Mouse (Mus musculus) lung, adult 10 weeks (tissue): Measurements from ENCODE around the gene Mycbp2. TPM values are rescaled to one million over a fixed set of nuclear protein-coding genes. Genes with fewer than 3 reads are reported as not detected.

Experiments used
- polyA plus RNA-seq: library from polyadenylated mRNA; stranded (reverse); fragments of 350-450 nt; fragmentation: Illumina TruSeq; extraction: RNeasy Lipid Tissue Mini Kit (QIAGEN cat#74804); gene quantifications from one replicate; pipeline ENCODE4 v1.2.3, GENCODE M21; 2014; ENCODE audit warnings: low read depth, low replicate concordance; ENCODE audit not compliant: insufficient read depth

Mycbp2 gene
- polyA plus RNA-seq, result 12.0 TPM

GRCm38 (mm10) chr14:103346729-103347505, at the start of gene Mycbp2:
Mycbp2 (minus strand) TSS chr14:103346814.

DNA sequence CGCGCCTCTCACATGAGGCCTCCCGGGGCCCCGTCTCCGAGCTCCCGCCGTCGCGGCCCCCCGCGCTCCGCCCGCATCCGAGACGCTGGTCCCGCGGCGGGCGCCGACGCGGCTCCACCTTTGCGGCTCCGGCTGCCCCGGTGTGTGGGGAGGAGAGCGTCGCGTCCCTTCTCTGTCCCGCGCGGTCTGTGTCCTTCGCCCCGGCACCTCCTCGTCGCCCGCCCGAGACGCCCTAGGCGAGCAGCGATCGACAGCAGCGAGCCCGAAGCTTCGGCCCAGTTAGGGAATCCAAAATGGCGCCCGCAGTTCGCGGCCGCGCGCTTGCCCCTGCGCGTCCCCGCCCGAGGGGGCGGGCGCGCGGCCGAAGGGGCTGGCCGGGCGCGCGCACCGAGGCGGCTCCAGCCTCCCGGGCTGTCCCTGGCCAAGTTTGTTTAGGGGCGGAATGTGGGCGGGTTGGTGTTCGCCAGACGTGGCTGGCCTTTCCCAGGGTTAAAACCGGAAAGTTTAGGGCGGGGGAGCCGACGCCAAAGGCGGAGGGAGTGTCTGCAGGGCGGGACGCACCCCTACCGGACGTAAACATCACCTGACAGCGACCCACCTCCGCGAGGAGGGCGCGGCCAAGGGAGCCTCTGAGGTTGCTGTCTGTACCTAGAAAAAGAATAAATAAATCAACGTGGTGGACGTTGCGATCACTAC, 247.2 kb downstream of the Mycbp2 start, which contains the start of gene Fbxl3:
Fbxl3 (minus strand) TSS at position 329 of the 696 bp plus-strand sequence.

DNA sequence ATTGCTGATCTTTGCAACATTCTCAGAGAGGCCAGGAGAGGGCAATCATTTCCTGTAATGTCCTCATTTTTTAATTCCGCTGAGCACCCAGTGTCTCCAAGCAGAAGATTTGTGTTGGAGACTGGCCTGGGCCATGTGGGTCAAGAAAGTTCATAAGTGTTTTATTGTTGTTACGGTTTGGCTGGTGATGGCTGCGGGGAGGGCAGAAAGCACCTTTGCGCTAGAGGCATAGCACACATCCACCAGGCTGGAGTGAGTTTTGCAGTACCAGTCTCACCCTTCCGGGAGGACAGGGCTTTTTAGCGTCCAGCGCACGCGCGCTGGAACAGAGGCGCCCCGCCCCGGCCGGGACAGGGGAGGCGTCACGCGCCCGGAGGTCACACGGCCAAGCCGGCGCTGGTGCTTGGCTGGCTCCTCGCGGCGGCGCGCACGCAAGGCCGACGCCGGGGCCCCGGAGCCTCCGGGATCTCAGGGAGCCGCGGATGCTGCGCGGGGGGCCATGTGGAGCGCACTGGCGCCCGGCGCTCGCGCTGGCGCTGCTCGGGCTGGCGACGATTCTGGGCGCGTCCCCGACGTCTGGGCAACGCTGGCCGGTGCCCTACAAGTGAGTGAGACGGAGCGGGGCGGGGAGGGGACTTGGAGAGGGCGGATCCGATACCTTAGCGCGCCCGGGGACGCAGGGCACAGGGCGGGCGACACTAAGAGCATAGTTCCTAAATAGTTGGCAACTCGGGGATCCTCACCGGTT, 276.6 kb downstream of the Mycbp2 start, which contains the start of gene Cln5:
Cln5 (plus strand) TSS at position 353 of the 748 bp plus-strand sequence.

Other genes starting within 250 kb of the Mycbp2 start
- 52.5 TPM for gene Fbxl3, start 247.2 kb downstream of the Mycbp2 start, polyA plus RNA-seq
- gene Scel, start 166.5 kb upstream of the Mycbp2 start, polyA plus RNA-seq, result 10.4 TPM